Mouse (Mus musculus) c-Kit-negative CD71-positive TER-119-positive erythroid progenitor cells, embryonic 14.5 days (primary cell): Measurements from ENCODE around the gene Dyrk1a.

Experiments used
- DNase-seq: peaks from one replicate; pipeline ENCODE4 v3.0.0-alpha.2; 2013; ENCODE audit warnings: low read depth, low spot score

The Dyrk1a gene

DNA sequence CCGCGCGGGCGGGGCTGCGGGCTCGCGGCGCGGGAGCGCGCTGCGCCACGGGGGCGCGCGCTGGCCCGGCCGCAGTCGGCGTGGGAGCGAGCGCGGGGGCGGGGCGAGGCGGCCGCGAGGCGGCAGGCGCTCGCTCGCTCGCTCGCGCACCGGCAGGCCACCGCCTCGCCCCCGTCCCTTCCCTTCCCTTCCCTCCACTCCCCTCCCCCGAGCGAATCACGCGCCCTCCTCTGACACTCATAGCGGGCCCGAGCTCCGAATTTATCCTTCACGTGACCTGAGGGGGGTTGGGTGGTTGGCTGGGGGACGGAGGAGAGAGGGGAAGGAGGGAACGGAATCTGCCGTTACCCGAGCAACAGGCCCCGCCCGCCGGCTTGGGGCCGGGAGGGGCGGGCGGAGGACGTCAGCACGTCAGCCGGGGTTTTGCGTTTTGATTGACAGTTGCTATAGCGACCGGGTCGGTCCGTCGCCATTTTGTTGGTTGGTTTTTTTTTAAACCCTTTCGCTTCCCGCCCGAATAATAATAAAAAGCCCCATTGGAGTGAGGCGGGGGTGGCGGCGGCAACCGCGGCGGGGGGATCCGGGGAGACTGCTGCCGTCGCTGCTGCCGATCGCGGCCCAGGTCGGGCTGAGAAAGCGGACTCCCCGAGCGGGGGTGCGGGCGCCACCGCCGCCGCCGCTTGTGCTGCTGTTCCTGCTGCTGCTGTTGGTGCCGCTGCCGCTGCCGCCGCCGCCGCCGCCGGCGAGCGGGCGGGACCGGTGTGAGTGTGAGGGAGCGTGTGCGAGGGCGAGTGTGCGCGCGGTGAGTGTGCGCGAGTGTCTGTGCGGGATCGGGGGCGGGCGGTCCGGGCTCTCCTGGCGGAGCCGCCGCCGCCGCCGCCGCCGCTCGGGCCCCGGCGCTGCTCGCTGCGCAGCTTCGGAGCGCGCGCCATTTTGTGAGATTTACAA is at the start of gene Dyrk1a:
TSS of gene Dyrk1a (plus strand) at position 782 of the 948 bp plus-strand sequence.
- peak; percentile 98 for DNase-seq

GRCm38 (mm10) chr16:94523594-94524377 is 46.0 kb upstream of the Dyrk1a start:
- no peak for DNase-seq

- no peak for DNase-seq
Measured at GRCm38 (mm10) chr16:94524691-94525090, 45.1 kb upstream of the Dyrk1a start.

DNA sequence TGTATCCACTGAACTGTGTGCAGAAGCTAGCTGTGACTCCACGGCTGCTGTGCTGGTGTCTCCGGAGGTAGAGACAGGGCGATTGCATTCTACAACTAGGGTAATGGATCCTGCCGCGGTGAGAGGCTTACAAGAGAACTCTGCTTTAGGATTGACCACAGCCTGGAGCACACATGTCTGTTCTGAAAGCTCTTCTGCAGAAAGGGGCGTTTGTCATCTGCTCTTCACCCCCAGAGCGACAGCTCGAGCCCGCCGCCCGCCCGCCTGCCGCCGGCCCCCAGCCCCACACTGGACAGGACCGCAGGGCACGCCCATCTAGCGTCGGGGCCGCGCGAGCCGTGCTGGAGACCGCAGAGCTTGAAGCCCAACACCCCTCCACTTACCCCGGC is 43.9 kb upstream of the Dyrk1a start:
- DNase-seq: no peak

DNA sequence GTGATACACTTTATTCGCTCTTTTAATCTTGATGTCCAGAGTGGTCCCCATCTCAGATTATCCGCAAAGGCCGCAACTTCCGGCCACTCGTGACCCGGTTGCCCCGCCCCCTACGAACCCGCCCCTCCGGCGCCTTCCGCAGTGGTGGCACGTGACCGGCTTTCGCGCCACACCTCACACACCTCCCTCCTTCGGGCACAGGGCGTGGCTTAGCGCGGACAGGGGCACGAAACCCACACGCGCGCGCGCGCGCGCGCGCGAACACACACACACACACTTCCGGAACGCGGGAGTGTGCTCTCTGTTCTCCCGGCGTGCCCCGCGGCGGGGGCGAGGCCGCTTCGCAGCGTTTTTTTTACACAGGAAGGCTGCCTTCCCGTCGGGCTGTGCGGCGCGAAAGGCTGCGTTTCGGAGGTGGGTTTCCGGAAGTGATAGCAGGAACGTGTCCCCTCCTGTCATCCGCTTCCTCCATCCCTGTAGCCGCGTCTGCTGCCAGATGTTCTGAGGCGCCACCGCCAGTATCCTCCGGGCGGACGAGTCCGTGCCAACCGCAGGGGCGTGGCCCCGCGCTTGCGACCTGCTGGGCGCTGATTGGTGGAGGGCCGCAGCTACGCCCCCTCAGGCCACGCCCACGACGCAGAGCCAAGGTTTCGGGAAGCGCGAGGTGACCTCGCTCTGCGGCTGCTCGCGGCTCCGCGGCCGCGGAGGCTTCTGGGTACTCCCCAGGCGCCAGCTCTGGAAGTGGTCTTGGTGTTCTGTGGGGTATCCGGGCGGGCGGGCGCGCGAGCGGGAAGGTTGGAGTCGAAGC is 43.3 kb upstream of the Dyrk1a start, which contains the start of gene Vps26c:
TSS of gene Vps26c (minus strand) at position 487 of the 808 bp plus-strand sequence.
- peak; percentile 92 for DNase-seq

DNA sequence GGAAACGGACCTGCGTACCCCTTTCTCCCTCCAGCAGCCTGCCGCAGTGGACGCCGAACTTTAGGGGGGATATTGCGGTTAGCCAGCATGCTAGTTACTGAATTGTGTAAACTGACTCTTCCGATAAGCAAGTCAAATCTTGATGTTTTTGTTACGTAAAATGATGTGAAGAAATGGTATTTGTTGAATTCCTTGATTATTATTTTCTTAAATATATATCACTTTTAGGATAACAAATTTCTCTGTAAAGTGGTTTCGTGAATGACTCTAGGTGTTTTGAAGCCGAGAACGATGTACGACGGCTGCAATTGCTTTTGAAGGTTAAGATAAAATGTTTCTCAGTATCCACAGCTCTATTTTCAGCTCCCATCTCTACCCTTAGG is 42.7 kb upstream of the Dyrk1a start:
- no peak for DNase-seq

DNA sequence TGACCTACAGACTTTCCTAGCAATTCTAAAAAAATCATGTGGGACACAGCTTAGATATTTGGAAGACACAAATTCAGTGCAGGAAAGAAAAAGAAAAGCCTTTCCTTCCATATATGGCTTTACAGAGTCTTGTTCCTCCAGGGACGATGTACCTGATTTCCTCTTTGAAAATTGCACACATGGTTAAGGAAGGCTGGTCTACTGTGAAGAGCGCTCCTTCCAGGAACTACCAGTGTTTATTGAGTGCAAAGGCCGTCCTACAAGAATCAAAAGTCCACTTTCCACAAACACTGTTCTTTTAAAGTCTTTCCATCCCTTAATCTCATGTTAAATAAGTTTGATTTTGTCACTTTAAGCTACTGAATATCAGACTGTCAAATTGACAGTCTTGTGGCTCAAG is 42.3 kb upstream of the Dyrk1a start:
- DNase-seq: no peak

DNA sequence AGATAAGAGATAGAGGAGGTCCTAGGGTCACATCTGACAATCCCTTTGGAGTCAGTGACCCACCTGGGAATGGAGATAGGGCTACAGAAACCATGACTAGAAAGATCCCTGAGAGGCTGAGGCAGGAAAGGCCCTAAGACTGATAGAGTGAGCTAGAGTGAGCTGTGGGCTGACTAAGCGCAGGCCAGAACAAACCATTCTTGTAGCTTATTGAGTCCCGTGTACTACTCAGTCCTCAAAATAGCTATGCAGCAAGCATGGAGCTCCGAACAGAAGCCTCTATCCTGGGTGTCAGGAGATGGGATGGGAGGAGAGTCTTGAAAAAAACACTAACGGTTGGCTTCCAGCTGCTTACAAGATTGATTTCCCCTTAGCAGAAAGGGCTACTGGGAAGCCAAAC is 38.5 kb upstream of the Dyrk1a start:
- no peak for DNase-seq

GRCm38 (mm10) chr16:94533679-94534078 is 36.1 kb upstream of the Dyrk1a start:
- DNase-seq: no peak

DNA sequence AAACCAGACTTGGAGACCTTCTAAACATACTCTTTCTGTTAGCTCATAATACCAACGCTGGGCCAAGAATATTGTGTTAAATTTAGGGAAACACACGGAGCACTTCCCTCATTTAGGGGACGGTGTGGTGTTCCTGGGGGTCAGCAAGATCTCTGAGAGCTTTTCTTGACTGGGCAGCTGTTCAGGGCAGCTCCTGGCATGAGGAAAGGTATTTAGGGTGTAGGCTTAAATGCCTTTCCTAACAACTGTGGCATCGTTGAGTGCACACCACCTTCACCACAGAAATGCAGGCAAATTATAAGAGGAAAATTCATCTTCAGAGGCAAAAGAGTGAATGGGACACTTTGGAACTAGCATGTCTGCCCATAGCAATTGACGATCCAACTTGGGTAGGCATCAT is 34.1 kb upstream of the Dyrk1a start:
- no peak for DNase-seq

- no peak for DNase-seq
Measured at GRCm38 (mm10) chr16:94536417-94537158, 33.2 kb upstream of the Dyrk1a start.

DNA sequence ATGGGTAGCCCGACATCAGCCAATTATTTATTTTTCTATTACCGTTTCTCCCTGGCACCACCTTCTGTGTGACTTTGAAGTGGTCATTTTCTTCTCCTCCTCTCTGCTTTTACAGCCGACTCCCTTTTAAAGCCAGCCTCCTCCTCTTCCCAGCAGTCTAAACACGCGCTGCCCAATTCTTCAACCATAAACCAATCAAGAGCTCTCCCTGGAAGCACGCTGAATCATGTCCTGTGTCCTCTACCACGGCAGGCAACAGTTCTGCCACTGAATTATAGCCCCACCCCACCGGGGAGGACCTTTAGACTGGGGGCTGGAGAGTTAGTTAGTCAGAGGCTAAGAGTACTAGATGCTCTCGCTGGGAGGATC is 32.7 kb upstream of the Dyrk1a start:
- DNase-seq: no peak

- no peak for DNase-seq
Measured at GRCm38 (mm10) chr16:94540140-94540539, 29.7 kb upstream of the Dyrk1a start.

- no peak for DNase-seq
Measured at GRCm38 (mm10) chr16:94542898-94543297, 26.9 kb upstream of the Dyrk1a start.

DNA sequence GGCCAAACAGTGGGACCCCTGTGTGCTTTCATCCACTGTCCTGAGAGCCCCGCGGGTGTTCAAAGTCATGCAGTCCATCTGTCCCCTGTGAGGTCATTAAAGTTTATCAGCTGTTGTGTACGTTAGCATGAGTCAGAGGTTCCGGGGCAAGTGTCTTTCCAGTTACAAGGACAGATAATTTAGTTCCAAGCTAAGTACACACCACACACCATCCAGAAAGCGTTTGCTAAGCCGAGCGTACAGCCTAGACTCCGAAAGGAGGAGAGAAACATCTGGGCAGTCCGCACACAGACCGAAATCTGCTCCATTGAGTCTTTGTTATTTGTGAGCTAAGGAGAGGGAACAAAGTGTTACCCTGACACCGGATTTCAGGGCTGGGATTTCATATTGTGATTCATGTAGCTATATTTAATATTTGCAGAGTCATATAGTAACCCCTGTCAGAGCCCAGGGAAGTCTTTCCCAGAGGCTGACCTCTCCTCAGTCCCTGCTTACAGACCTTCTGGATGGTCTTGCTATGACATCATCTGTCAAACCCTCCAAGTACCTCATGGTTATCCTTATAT is 25.2 kb upstream of the Dyrk1a start:
- no peak for DNase-seq

- no peak for DNase-seq
Measured at GRCm38 (mm10) chr16:94545781-94546562, 23.8 kb upstream of the Dyrk1a start.

- DNase-seq: no peak
Measured at GRCm38 (mm10) chr16:94549813-94550212, 20.0 kb upstream of the Dyrk1a start.

GRCm38 (mm10) chr16:94551934-94552333 is 17.9 kb upstream of the Dyrk1a start:
- no peak for DNase-seq

DNA sequence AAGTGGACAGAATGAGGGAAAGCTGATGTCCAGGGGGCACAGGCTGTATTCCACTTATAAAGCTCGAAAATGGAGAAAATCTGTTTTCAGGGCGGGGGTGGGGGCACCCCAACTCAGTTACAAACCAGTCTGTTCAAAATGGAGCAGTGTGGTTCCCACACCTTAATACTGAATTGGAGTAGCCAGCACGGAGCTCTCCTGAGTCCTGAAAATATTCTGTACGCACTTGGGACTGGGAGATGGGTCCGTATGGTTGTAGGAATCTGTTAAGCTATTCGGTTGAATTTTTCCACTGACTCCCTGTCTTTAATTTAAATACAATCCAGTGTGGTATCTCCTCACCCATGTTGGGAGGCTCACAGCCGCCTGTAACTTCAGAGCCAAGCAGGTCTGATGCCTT is 14.5 kb upstream of the Dyrk1a start:
- DNase-seq: no peak

DNA sequence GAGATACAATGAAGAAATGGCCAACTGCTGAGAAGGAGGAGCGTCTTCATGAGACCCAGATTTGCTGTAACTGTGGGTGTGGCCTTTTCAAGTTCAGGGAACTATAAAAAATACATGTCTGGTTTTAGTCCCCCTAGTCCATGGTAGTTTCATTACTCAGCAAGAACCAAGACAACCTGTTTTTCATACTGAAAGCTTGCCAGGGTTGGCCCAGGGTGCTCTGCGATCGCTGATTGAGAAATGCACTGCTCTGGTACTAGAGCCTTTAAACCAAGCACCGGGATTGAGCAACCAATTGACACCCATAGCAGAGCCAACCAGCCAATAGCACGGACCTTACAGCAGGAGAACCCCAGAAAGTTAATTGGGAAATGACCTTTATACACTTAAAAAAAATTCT is 13.6 kb upstream of the Dyrk1a start:
- DNase-seq: no peak
